Mouse (Mus musculus) left cerebral cortex, adult 11 months (tissue): Measurements from ENCODE around the gene Maml3.

Source experiments
- DNase-seq: peaks from one replicate; pipeline ENCODE4 v3.0.0; 2022; ENCODE audit warnings: low spot score

Gene Maml3

DNA sequence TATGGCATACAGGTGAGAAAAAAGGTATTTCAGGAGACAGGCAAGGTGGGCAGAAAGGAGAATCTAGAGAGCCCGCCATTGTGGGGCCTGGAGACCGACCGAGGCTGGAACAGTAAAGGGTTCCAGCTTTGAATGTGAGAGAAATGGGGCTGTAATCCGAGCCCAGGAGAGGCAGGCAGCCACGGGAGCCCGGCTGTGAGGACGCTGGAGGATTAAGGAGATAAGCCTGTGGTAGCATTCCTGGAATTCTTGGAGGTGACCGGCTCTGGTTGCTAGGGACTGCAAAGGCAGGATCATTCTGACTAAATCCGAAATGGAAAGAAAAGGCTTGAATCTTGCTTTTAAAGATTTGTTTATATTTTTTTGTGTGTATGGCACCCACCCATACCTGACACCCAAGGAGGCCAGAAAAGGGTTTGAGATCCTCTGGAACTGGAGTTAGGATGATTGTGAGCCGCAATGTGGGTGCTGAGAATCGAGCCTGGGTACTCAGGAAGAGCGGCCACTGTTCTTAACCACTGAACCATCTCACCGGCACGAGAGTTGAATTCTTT is 196.4 kb downstream of the Maml3 start:
- no peak for DNase-seq

DNA sequence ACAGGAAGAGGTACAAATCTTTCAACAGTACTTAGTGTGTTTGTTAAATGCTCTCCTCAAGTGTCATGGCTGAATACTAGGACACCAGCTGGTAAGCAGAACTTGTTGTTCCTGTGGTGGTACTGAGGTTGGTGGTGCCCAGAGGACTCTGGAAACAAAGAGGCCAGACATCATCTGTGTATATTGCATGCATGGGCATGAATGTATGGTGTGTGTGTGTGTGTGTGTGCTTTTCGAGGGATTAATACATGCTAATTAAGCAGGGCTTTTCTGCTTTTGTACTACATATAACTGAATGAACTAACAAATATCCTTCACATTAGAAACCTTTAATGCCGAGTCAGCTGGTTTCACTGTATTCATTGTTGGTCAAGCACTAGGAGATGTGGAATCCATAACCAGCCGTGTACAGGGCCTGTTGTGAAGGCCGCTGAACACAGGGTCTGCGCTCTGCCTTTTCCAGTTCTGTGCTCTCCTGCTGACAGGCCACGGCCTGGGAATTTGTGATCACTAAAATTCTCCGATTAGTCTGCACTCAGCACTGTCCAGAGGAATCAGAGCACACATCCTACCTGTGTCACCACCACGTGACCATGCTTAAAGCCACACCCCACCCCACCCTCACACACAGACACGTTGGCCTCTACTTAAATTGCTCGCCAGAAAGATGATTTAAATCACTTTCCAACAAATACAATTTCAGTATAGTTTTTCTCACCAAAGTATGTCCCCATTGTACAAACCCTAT is 197.6 kb downstream of the Maml3 start:
- DNase-seq, result no peak

DNA sequence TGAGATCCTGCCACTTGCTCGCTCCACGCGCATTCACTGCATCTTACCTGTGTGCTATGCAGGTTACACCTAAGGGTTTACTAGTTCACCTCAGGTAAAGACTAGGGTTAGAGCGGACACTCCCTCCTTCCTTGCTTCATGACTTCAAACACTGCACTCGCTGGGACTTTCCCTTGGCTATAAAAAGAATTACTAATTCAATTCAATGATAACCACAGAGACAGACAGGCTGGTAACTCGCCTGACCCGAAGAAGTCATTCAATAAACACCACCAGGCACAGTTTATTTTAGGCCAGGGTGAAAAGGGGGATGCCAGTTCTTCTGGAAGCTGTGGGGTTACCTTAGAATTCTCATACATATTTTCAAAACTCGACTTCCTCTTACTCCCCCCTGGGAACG is 199.0 kb downstream of the Maml3 start:
- no peak for DNase-seq

DNA sequence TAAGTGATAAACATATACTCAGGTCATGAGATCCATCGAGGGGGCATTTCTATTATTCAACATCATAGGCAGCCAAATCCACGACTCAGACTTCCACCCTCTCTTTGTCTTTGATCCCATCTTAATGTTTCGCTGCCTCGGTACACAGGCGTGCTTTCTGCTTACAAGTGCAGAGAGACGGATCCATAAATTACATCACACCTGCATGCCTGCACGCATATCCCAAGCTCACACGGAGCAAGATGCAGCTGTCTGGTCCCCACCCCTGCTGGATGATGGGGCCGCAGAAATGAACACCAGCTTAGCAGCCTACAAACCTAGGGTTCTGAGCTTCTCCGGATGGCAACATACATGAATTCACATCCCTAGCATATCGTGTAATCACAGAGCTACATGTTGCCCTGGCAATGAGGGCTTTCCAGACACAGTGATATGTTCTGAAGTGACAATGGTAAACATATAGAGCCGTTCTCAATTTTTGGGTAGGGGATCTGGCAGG is 200.5 kb downstream of the Maml3 start:
- DNase-seq, result no peak

DNA sequence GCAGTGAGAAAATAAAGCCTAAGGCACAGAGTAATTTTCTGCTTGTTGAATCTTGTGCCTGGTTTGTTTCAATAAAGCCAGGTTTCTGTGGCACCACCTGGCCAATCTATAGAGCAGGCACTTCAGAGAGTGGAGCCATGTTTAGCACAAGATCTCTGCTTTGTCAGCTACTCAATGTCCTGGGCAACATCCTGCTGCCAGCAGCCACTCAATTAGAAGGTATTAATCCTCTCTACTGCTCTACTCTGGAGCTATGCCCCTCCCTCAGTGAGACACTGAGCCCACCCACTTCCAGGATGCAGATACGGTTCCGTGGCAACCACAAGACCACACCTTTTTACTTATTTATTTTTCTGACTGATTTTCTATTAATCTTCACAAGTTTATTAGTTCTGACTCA is 203.7 kb downstream of the Maml3 start:
- DNase-seq, result no peak

DNA sequence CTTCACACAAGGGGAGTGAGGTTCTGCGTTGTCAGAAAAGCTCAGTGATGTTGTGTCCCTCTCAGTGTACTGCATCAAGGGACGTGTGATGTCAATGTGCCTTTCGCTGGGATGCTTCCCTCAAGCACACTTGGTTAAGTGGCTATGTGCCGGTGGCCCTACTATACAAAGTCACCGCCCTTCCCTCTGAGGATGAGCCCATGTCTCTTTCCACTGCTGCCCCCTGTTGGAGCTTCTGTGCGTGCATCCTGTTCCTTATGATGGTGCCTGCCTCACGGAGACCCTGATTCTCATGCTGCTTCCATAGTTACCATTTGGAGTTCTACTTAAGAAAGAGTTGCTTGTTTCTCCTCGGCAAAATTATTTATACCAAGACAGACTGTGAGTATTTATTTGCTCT is 210.4 kb downstream of the Maml3 start:
- no peak for DNase-seq

DNA sequence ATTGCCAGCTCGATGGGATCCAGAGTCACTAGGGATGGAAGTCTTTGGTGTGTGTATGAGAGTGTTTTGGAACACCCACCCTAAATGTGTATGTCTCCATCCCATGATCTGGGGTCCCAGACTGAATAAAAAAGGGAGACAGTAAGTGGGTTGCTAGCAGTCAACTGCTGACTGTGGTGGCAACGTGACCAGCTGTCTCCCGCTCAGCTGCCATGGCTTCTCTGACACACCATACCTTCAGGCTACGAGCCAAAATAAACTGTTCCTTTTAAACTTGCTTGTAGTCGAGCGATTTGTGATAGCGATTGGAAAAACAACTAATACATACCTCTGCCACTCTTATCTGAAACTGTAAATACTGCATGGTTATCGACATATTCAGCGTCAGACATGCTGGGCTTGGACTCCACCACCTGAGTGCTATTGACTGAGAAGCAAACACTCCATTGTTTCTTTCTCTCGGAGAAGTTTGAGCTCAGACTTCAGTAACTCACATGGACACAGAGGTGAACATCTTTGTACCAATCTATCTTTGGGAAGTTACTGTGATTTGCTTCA is 213.2 kb downstream of the Maml3 start:
- DNase-seq, result no peak

DNA sequence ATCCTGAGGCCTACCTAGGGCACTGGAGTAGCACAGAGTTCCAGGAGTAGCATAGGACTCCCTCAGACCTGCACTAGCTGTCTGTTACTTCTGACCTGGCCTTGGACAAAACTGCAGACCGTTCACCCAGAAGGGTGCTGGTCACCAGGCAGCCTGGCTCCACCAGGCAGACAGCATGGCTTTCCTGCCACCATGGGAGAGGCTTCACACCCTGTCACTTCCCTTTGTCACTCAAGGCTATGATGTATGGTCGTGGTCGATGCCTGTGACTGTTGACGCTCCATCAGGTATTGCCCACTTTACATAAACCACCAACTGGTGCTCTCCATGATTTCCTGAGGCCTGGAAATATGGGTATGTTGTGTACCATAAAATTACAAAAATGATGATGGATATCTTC is 214.7 kb downstream of the Maml3 start:
- no peak for DNase-seq

DNA sequence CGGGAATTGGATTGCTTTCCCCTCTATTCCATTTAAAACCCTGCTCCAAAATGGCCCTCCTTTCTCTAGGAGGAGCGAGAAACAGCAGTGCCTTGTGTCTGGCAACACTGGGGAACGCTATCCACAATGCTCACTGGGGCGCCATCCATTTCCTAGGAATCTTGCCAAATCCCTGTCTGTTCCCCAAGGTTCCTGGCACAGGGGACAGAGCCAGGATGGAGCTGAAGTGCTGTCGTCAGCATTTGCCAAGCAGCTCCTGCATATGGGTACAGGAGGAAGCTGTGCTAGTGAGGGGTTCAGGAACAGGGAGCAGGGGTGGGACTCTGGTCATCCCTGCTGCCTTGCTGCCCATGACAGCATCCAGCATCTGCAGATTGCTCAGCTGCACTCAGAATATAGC is 215.1 kb downstream of the Maml3 start:
- DNase-seq, result peak; percentile 54

DNA sequence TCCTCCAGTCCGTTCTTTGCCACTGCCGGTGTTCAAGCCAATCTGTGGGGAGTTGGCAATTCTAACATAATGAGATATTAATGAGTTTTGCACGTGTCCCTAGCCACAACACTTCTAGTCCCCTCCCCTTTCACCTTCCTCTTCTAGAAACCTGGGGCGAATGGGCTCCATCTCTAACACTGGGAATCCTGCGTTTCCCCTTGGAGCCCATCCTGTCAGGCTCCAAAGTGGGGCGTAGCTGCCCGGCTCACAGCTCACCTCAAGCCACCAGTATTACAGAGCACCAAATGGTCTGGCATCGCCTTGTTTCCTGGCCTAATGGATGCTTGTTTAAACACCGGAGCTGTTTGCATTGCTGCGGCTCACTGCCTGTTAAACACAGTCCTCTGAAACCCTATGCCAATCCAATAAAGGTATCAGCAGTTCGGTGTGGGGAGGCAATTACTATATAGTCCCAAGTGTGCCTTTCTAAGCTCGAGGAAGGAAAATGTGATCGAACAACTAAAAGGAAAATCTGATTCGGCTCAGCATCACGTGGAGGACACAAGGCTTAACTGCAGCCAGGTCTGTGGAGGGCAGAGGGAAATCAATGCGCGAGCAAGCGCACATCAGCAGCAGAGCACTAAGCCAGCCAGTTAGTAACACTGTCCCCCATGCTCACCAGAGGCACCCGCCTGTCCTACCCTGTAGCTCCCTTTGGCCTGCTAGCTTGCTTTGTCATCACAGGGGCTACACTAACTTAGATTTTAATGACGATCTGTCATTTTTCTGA is 216.0 kb downstream of the Maml3 start:
- no peak for DNase-seq

DNA sequence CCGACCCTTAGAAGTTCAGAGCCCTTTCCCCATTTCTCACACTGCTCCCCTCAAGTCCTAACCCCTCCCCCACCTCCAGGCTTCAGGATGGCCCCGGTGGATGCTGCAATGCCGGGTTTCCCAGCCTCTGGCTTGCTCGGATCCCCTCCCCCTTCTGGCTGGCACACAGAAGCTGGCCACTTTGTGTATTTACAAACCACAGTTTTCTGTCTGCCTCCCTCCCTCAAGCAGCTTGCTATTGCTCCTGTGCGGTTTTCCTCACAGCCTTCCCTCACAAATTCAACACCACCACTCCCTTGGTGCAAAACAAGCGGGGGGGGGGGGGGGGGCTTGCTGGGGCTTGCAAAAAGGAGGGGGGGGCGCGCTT is 216.6 kb downstream of the Maml3 start:
- no peak for DNase-seq

DNA sequence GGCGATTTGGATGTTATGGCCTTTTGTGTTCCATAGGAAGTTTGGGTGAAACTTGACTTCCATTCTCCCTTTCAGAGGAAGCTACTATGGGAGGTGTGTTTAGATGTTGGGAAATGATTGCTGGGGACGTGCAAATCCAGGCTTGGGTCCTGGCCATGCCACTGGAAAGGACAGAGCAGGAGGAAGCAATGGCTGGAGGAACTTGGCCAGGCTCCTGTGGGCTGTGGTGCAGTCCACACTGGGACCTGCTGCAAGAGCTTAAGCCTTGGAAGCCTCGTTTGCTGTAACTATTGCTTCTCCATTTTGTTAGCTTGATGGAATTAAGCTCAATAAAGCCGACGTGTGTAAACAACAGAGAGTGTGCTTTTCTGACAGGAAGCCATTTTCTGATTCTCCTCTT is 219.0 kb downstream of the Maml3 start:
- DNase-seq, result no peak

DNA sequence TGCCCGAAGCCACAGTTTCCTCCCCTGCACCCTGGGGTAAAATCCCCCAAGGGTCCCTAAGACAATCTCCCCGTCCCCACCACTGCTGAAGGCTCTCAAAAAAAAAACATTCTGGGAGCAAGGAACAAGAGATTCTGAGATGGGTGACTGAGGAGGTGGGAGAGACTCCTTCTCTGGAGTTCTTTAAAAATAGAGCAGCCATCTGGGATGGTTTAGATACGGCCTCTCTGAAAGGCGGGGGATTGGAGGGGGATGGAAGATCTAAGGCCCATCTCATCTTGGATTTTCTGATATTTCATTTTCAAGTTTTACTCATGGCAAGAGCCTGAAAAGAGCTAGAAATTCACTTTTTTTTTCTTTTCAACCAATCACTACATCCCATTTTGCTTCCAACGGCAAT is 219.4 kb downstream of the Maml3 start:
- no peak for DNase-seq

DNA sequence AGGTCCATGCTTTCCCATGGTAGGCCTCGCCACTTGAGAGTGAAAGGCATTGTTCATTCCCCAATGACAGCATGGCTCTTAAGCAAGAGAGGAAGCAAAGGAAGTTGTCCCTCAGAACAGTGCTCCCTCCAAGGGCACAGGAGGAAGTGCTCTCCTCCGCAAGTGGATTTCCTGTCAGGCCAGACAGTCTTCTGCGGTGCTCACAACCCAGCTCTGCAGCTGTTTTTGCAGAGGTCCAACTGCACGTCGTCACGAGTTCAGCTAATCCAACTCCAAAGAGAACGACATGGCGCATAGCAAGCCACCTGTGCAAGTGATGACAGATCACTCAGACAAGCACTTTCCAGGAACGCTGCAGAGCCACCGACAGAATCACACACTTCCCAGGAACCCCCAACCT is 222.9 kb downstream of the Maml3 start:
- DNase-seq, result no peak

DNA sequence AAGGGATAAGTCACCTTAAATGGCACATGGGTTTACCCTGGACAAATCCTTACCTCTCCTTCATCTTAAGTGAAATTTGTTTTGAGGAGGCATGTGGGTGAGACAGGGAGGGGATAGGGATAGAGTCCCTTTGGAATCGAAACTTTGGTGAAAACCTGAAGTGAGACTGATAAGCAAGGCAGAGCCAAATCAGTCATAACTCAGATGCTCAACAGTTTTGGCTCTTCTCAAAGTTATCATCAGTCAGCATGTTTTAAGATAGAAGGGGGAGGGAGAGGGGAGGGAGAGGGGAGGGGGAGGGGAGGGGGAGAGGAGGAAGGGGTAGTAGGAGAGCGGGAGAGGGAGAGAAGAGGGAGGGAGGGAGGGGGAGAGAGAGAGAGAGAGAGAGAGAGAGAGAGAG is 223.5 kb downstream of the Maml3 start:
- no peak for DNase-seq

DNA sequence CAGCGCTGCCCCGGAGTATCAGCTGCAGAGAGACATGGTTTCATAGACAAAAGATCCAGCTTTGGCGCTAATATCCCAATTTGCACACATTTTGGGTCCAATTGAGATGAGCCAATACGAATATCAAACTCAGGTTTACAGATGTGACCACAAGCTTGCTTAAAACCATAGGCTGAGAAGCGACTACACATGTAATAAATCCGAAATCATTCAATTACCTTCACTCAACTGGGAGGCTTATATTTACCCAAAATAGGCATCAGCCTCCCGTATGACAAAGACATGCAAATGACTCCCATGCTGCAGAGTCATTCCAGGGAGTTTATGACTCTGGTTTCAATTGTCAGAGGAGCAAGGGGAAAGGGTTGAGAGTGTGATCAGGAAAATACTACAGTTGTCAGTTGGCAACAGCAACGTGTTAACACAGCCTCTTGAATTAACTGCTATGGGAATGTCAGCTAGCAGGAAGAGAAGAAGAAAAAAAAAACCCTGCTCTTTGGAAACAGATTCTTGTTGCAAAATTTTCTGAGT is 224.3 kb downstream of the Maml3 start:
- no peak for DNase-seq

DNA sequence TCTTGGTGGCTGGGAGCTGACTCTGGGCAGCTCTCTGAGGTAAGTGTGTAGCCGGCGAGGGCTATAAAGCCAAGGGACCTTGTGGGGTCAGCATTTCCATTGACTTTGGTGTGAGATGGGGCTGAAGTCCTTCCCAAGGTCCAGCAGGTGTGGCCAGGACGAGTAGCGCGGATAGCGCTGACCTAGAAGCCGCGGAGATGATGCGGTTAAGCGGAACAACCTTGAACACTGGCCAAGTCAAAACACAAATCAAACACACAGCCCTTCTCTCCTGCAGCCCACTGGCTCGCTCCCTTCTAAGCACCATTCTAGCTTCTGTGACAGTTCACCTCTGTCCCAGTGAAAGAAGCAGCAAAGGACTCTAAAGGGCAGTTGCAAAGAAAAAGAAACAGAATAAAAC is 225.7 kb downstream of the Maml3 start:
- DNase-seq, result no peak

DNA sequence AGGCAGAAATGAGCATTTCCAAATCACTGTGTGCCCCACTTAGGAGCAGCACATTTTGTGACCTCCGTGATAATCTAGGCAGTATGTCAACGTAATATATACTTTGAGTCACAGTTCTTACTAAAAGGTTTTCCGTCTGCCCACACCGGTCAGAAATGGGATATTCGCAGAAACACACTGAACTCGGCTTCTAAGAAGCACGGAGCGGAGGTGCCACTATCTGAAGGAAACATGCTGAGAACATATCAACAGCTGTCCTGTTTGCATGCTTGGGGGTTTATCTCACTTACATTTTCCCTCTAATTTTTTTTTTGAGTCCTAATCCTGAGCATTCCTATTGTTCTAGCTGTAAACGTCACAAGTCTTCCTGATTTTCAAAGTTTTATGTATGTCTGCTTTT is 226.3 kb downstream of the Maml3 start:
- no peak for DNase-seq

DNA sequence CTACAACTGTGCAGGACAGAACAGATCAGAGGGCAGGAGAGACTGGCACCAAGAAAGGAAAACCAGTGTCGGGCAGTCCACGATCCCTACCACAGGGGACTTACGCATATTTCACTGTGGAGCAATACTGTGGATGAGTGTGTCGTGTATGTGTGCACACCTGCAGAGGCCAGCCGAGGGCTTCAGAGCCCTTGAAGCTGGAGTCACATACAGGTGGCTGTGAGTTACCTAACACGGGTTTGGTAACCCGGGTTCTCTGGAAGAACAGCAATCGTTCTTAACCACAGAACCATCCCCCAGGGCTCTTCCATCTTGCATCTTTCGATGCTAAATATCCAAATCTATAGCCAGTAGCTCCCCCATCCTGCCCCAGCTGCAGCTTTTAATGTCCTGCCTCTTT is 228.1 kb downstream of the Maml3 start:
- DNase-seq, result no peak

DNA sequence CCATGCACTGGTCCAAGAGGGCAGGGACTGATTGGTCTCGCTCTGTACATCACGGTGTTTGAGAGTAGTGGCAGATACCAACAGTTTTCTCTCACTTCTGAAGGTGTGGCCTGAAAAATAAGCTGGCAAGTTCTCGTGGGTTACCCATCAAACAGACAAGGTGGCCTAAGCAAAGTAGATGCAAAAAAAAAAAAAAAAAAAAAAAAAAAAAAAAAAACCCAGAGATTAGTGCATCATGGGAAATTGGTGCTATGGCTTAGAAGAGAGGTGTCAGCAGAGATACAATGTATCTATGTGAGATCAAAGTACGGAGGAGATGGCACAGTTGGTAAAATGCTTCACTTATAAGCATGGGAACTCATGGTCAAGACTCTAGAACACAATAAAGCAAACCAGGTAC is 229.2 kb downstream of the Maml3 start:
- no peak for DNase-seq

DNA sequence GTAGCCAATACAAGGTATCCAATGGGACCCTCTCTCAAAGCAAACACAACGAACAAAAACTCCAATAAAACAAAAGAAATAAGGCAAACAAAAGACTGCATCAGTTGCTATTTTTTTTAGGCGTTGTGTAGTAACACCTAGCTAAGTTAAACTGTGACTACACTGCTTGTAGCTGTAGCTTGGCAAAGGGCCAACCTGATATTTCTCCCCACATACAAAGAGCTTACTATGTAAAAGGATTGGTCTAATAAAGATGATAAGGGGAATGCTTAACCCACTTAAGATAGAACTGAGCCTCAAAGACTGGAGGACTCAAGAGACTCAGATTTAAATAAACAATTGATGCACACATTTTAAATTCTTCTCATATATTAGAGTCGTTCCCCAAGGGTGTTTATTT is 230.6 kb downstream of the Maml3 start:
- DNase-seq, result no peak

DNA sequence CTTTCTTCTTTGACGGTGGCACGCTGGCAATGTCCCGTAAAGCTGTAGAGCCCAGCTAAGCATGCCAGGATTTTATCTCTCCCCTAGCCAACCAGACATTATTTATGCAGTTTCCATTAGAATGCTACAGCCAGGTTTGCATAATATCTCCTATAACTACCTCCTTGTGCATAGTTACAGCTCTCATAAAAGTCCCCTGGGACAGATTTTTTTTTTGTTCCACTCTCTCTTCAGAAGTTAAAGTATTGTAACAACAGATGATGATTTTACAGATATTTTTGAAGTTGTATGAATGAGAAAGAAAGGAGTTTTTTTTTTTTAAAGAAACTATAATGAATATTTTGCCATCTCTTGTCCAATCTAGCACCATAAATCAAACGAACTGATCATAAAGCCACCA is 232.1 kb downstream of the Maml3 start:
- no peak for DNase-seq

DNA sequence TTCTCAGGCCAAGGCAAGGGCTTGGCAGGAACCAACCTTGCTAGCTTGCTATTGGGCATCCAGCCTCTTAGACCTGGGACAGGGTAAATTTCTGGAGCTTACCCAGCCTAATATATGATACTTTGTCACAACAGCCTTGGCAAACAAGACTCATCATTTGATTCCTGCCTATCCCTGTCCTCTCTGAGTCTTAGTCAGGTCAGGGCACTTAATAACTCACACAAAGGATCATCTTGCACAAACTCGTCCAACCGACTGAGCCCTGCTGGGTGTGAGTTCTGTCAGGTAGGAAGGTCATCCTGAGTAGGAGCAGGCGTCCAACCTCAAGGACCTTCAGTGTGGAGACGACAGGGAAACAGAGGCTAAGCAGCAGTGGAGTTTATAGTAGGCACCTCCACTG is 233.5 kb downstream of the Maml3 start:
- no peak for DNase-seq
